Mouse (Mus musculus): Measurements from ENCODE around the gene Slc2a4. TPM values are rescaled to one million over a fixed set of nuclear protein-coding genes. Genes with fewer than 3 reads are reported as not detected.

The Slc2a4 gene
- polyA plus RNA-seq, 1 experiment = 2.7 TPM

DNA sequence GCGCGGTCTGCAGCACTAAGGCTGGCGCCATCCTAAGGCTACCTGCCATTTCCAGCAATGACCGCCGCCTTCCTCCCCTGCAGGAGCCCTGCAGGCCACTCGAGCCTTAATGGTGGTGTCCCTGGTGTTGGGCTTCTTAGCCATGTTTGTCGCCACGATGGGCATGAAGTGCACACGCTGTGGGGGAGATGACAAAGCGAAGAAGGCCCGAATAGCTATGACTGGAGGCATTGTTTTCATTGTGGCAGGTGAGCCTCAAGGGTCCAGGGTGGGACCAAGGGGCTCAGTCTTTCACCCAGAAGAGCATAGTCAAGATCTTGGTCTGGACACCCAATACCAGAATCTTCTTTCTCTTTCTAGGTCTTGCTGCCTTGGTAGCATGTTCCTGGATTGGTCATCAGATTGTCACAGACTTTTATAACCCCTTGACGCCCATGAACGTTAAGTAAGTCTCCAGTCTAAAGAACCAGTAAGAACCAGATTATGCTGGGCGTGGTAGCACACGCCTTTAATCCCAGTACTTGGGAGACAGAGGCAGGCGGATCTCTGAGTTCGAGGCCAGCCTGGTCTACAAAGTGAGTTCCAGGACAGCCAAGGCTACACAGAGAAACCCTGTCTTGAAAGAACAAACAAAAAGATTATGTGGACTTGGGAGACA is 19.0 kb upstream of the Slc2a4 start:
- H3K4me1 ChIP-seq (ENCODE audit: control insufficient read depth, insufficient read depth, low read length) = no peaks in the 10 kb centered on the region
- no peaks in the 10 kb centered on the region for H3K9me3 ChIP-seq (replicated peaks; ENCODE audit: control insufficient read depth, insufficient read depth, low read length, poor library complexity, severe bottlenecking)
- TF ChIP-seq POLR2A (IDR thresholded peaks at IDR 0.05; ENCODE audit: insufficient read depth, low read length) = no peak
- no peak for TF ChIP-seq EP300 (IDR thresholded peaks at IDR 0.05; ENCODE audit: insufficient read depth, low read depth, low read length)
- no peak for TF ChIP-seq CTCF (IDR thresholded peaks at IDR 0.05; ENCODE audit: low read depth, low read length)
- H3K36me3 ChIP-seq (ENCODE audit: control insufficient read depth, insufficient read depth, low read length, poor library complexity, severe bottlenecking) = peaks cover 29% of the 10 kb centered on the region
- H3K4me3 ChIP-seq (ENCODE audit: low read depth, low read length) = peak overlapping the region; percentile 68
- H3K27me3 ChIP-seq (ENCODE audit: control insufficient read depth, insufficient read depth, low read length, poor library complexity, severe bottlenecking) = no peaks in the 10 kb centered on the region
- H3K9ac ChIP-seq (ENCODE audit: low read depth, poor library complexity, severe bottlenecking) = peak overlapping the region; percentile 49
- H3K27ac ChIP-seq (ENCODE audit: insufficient read depth, low read length) = no peak overlapping the region

GRCm38 (mm10) chr11:69966006-69966859 is 18.2 kb upstream of the Slc2a4 start:
- Histone ChIP-seq H3K9me3 (replicated peaks; ENCODE audit: control insufficient read depth, insufficient read depth, low read length, poor library complexity, severe bottlenecking) (no peaks in the 10 kb centered on the region), H3K36me3 (ENCODE audit: control insufficient read depth, insufficient read depth, low read length, poor library complexity, severe bottlenecking) (peaks cover 25% of the 10 kb centered on the region), H3K27ac (ENCODE audit: insufficient read depth, low read length) (no peak overlapping the region), H3K27me3 (ENCODE audit: control insufficient read depth, insufficient read depth, low read length, poor library complexity, severe bottlenecking) (no peaks in the 10 kb centered on the region), H3K4me3 (ENCODE audit: low read depth, low read length) (peak overlapping the region; percentile 68), H3K9ac (ENCODE audit: low read depth, poor library complexity, severe bottlenecking) (peak overlapping the region; percentile 49), H3K4me1 (ENCODE audit: control insufficient read depth, insufficient read depth, low read length) (no peaks in the 10 kb centered on the region)
- TF ChIP-seq CTCF (IDR thresholded peaks at IDR 0.05; ENCODE audit: low read depth, low read length) (no peak), POLR2A (IDR thresholded peaks at IDR 0.05; ENCODE audit: insufficient read depth, low read length) (no peak), EP300 (IDR thresholded peaks at IDR 0.05; ENCODE audit: insufficient read depth, low read depth, low read length) (no peak)

GRCm38 (mm10) chr11:69965271-69966005 is 17.4 kb upstream of the Slc2a4 start:
- Histone ChIP-seq H3K27ac (ENCODE audit: insufficient read depth, low read length) (no peak overlapping the region), H3K4me1 (ENCODE audit: control insufficient read depth, insufficient read depth, low read length) (no peaks in the 10 kb centered on the region), H3K36me3 (ENCODE audit: control insufficient read depth, insufficient read depth, low read length, poor library complexity, severe bottlenecking) (peaks cover 24% of the 10 kb centered on the region), H3K27me3 (ENCODE audit: control insufficient read depth, insufficient read depth, low read length, poor library complexity, severe bottlenecking) (no peaks in the 10 kb centered on the region), H3K9me3 (replicated peaks; ENCODE audit: control insufficient read depth, insufficient read depth, low read length, poor library complexity, severe bottlenecking) (no peaks in the 10 kb centered on the region), H3K4me3 (ENCODE audit: low read depth, low read length) (peak overlapping the region; percentile 68), H3K9ac (ENCODE audit: low read depth, poor library complexity, severe bottlenecking) (peak overlapping the region; percentile 49)
- TF ChIP-seq POLR2A (IDR thresholded peaks at IDR 0.05; ENCODE audit: insufficient read depth, low read length) (no peak), EP300 (IDR thresholded peaks at IDR 0.05; ENCODE audit: insufficient read depth, low read depth, low read length) (peak; percentile 79)

GRCm38 (mm10) chr11:69964650-69965270 is 16.8 kb upstream of the Slc2a4 start, which contains the start of gene Cldn7:
TSS of gene Cldn7 (plus strand) at chr11:69964779.
- H3K9ac ChIP-seq (ENCODE audit: low read depth, poor library complexity, severe bottlenecking) = peak within 1 kb of the TSS; percentile 49
- H3K4me3 ChIP-seq (ENCODE audit: low read depth, low read length) = peak within 1 kb of the TSS; percentile 68
- H3K27ac ChIP-seq (ENCODE audit: insufficient read depth, low read length) = peak within 1 kb of the TSS; percentile 23; the same call in 1 of the 2 replicates
- no peaks in the 10 kb centered on the region for H3K27me3 ChIP-seq (ENCODE audit: control insufficient read depth, insufficient read depth, low read length, poor library complexity, severe bottlenecking)
- peaks cover 17% of the 10 kb centered on the region for H3K36me3 ChIP-seq (ENCODE audit: control insufficient read depth, insufficient read depth, low read length, poor library complexity, severe bottlenecking)
- no peaks in the 10 kb centered on the region for H3K4me1 ChIP-seq (ENCODE audit: control insufficient read depth, insufficient read depth, low read length)
- TF ChIP-seq POLR2A (IDR thresholded peaks at IDR 0.05; ENCODE audit: insufficient read depth, low read length) = no peak
- no peak for TF ChIP-seq CTCF (IDR thresholded peaks at IDR 0.05; ENCODE audit: low read depth, low read length)
- TF ChIP-seq EP300 (IDR thresholded peaks at IDR 0.05; ENCODE audit: insufficient read depth, low read depth, low read length) = no peak
- no peaks in the 10 kb centered on the region for H3K9me3 ChIP-seq (replicated peaks; ENCODE audit: control insufficient read depth, insufficient read depth, low read length, poor library complexity, severe bottlenecking)

DNA sequence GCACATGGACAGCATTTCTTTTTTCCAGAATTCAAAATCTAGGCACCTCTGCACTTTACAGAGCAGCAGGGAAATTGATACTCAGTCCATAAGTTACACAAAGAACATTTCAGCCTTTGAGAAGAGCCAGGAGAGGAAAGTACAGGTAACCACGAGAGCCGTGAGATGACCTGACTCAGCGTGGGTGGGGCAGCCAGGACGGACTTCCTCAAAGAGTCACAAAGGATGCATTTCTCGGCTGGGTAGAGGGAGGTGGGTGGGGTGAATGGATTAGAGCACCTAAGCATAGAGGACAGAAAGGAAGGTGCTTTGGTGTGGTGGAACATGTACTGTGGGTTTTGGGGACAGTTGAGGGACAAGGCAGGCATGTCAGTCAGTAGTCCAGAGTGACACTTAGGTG is 13.9 kb upstream of the Slc2a4 start:
- TF ChIP-seq CTCF (IDR thresholded peaks at IDR 0.05; ENCODE audit: low read depth, low read length) = no peak
- Histone ChIP-seq H3K9me3 (replicated peaks; ENCODE audit: control insufficient read depth, insufficient read depth, low read length, poor library complexity, severe bottlenecking) (no peaks in the 10 kb centered on the region), H3K4me1 (ENCODE audit: control insufficient read depth, insufficient read depth, low read length) (no peaks in the 10 kb centered on the region), H3K36me3 (ENCODE audit: control insufficient read depth, insufficient read depth, low read length, poor library complexity, severe bottlenecking) (no peaks in the 10 kb centered on the region), H3K27ac (ENCODE audit: insufficient read depth, low read length) (no peak overlapping the region), H3K27me3 (ENCODE audit: control insufficient read depth, insufficient read depth, low read length, poor library complexity, severe bottlenecking) (no peaks in the 10 kb centered on the region), H3K4me3 (ENCODE audit: low read depth, low read length) (no peak overlapping the region), H3K9ac (ENCODE audit: low read depth, poor library complexity, severe bottlenecking) (no peak overlapping the region)
